Mouse (Mus musculus) cerebellum, adult 9-10 months (tissue): ENCODE measurements around the gene Fam171a2.

ENCODE experiments used
- DNase-seq: peaks from one replicate; pipeline ENCODE4 v3.0.0; 2022

Fam171a2 gene

GRCm38 (mm10) chr11:102449043-102450008 is 1.8 kb upstream of the Fam171a2 start:
- peak; percentile 76 for DNase-seq

GRCm38 (mm10) chr11:102448327-102448726 is 845 bp upstream of the Fam171a2 start:
- peak; percentile 66 for DNase-seq

- DNase-seq = peak; percentile 78
These were observed 661 bp downstream of the Fam171a2 start for GRCm38 (mm10) chr11:102446581-102447461.

GRCm38 (mm10) chr11:102445891-102446361 is 1.6 kb downstream of the Fam171a2 start:
- no peak for DNase-seq

- DNase-seq = peak; percentile 68
These were observed 2.1 kb downstream of the Fam171a2 start for GRCm38 (mm10) chr11:102445264-102445890.

GRCm38 (mm10) chr11:102444781-102445180 is 2.7 kb downstream of the Fam171a2 start:
- peak; percentile 56 for DNase-seq

- DNase-seq = peak; percentile 53
These were observed 3.2 kb downstream of the Fam171a2 start for GRCm38 (mm10) chr11:102444321-102444720.

- DNase-seq = peak; percentile 45
These were observed 3.7 kb downstream of the Fam171a2 start for GRCm38 (mm10) chr11:102443740-102444139.

- DNase-seq = peak; percentile 47
These were observed 5.4 kb downstream of the Fam171a2 start for GRCm38 (mm10) chr11:102442089-102442488.

- DNase-seq = no peak
These were observed 6.0 kb downstream of the Fam171a2 start for GRCm38 (mm10) chr11:102441434-102441833.

- no peak for DNase-seq
These were observed 7.2 kb downstream of the Fam171a2 start for GRCm38 (mm10) chr11:102440255-102440654.

- peak; percentile 87 for DNase-seq
These were observed 8.1 kb downstream of the Fam171a2 start for GRCm38 (mm10) chr11:102439093-102440082.

GRCm38 (mm10) chr11:102438212-102439092 is 9.0 kb downstream of the Fam171a2 start:
- peak; percentile 88 for DNase-seq

GRCm38 (mm10) chr11:102437120-102438061 is 10.1 kb downstream of the Fam171a2 start:
- peak; percentile 61 for DNase-seq

- DNase-seq = no peak
These were observed 11.1 kb downstream of the Fam171a2 start for GRCm38 (mm10) chr11:102436471-102436790.

GRCm38 (mm10) chr11:102435754-102436470 is 11.6 kb downstream of the Fam171a2 start:
- DNase-seq = peak; percentile 71

GRCm38 (mm10) chr11:102434816-102435705 is 12.4 kb downstream of the Fam171a2 start:
- DNase-seq = peak; percentile 61

GRCm38 (mm10) chr11:102434406-102434805 is 13.1 kb downstream of the Fam171a2 start:
- DNase-seq = peak; percentile 95
